Mouse (Mus musculus): ENCODE data around the gene Slc16a5. TPM values are rescaled to one million over a fixed set of nuclear protein-coding genes. Genes with fewer than 3 reads are reported as not detected.
"Not testable (repeated sequence)": the region's sequence is repeated elsewhere in the genome, so short reads cannot be mapped to it uniquely, and the experiment has no call there.

The Slc16a5 gene
- polyA plus RNA-seq, 1 experiment from 2014 or later = 0.15 TPM

- WGBS = 75% methylated on average over 8 of the region's 8 CpGs
- H3K27me3 ChIP-seq = no peaks in the 10 kb centered on the region
- no peak for ATAC-seq (ENCODE audit: low FRiP score, low read depth)
These were observed 10.5 kb upstream of the Slc16a5 start for GRCm38 (mm10) chr11:115451781-115452241.

GRCm38 (mm10) chr11:115452281-115452860 is 9.9 kb upstream of the Slc16a5 start:
- no peak for ATAC-seq (ENCODE audit: low FRiP score, low read depth)

More at GRCm38 (mm10) chr11:115451781-115452241, 10.5 kb upstream of the Slc16a5 start:
- H3K36me3 ChIP-seq = no peaks in the 10 kb centered on the region
- H3K4me2 ChIP-seq (replicated peaks) = no peak overlapping the region
- H3K4me1 ChIP-seq = peaks cover 2% of the 10 kb centered on the region; the same call in 1 of the 2 replicates
- no peak overlapping the region for H3K4me3 ChIP-seq
- no peaks in the 10 kb centered on the region for H3K9me3 ChIP-seq
- H3K9ac ChIP-seq = no peak overlapping the region
- H3K27ac ChIP-seq = no peak overlapping the region

GRCm38 (mm10) chr11:115453306-115453705 is 9.0 kb upstream of the Slc16a5 start:
- no peaks in the 10 kb centered on the region for H3K4me1 ChIP-seq
- no peak for ATAC-seq (ENCODE audit: low FRiP score, low read depth)
- H3K4me3 ChIP-seq = no peak overlapping the region
- no peaks in the 10 kb centered on the region for H3K36me3 ChIP-seq
- H3K27ac ChIP-seq = no peak overlapping the region
- WGBS = 73% methylated on average over 4 of the region's 4 CpGs
- H3K9me3 ChIP-seq = no peaks in the 10 kb centered on the region
- H3K27me3 ChIP-seq = no peaks in the 10 kb centered on the region
- H3K9ac ChIP-seq = no peak overlapping the region
- H3K4me2 ChIP-seq (replicated peaks) = no peak overlapping the region

More at GRCm38 (mm10) chr11:115452281-115452860, 9.9 kb upstream of the Slc16a5 start:
- 81% methylated on average over 7 of the region's 7 CpGs for WGBS
- H3K9ac ChIP-seq = no peak overlapping the region
- no peak overlapping the region for H3K27ac ChIP-seq
- H3K27me3 ChIP-seq = no peaks in the 10 kb centered on the region
- H3K4me1 ChIP-seq = no peaks in the 10 kb centered on the region
- no peak overlapping the region for H3K4me2 ChIP-seq (replicated peaks)
- H3K4me3 ChIP-seq = no peak overlapping the region
- no peaks in the 10 kb centered on the region for H3K36me3 ChIP-seq
- no peaks in the 10 kb centered on the region for H3K9me3 ChIP-seq

GRCm38 (mm10) chr11:115454822-115455221 is 7.5 kb upstream of the Slc16a5 start:
- H3K4me3 ChIP-seq; ATAC-seq (ENCODE audit: low FRiP score, low read depth); H3K9me3 ChIP-seq; H3K4me1 ChIP-seq; H3K27me3 ChIP-seq; H3K9ac ChIP-seq; H3K4me2 ChIP-seq (replicated peaks); H3K27ac ChIP-seq; H3K36me3 ChIP-seq: not testable (repeated sequence)
- 79% methylated on average over 6 of the region's 6 CpGs for WGBS

- Histone ChIP-seq H3K4me1 (no peaks in the 10 kb centered on the region), H3K9ac (no peak overlapping the region), H3K27me3 (no peaks in the 10 kb centered on the region), H3K36me3 (no peaks in the 10 kb centered on the region), H3K27ac (no peak overlapping the region), H3K4me2 (replicated peaks) (no peak overlapping the region), H3K4me3 (no peak overlapping the region), H3K9me3 (no peaks in the 10 kb centered on the region)
- ATAC-seq (ENCODE audit: low FRiP score, low read depth) = no peak
- 88% methylated on average over 15 of the region's 15 CpGs for WGBS
These were observed 6.7 kb upstream of the Slc16a5 start for GRCm38 (mm10) chr11:115455619-115456018.

GRCm38 (mm10) chr11:115456182-115456581 is 6.1 kb upstream of the Slc16a5 start:
- no peaks in the 10 kb centered on the region for H3K36me3 ChIP-seq
- ATAC-seq (ENCODE audit: low FRiP score, low read depth) = no peak
- H3K27me3 ChIP-seq = no peaks in the 10 kb centered on the region
- H3K9ac ChIP-seq = no peak overlapping the region
- H3K4me1 ChIP-seq = no peaks in the 10 kb centered on the region
- 94% methylated on average over 5 of the region's 5 CpGs for WGBS
- no peak overlapping the region for H3K4me3 ChIP-seq
- H3K9me3 ChIP-seq = no peaks in the 10 kb centered on the region
- H3K27ac ChIP-seq = no peak overlapping the region
- no peak overlapping the region for H3K4me2 ChIP-seq (replicated peaks)

- Histone ChIP-seq H3K4me3 (no peak overlapping the region), H3K9ac (no peak overlapping the region), H3K27ac (no peak overlapping the region), H3K27me3 (0 out of 2 replicates have a peak, but pooled peaks cover 4% of the 10 kb centered on the region), H3K4me1 (peaks cover 7% of the 10 kb centered on the region; the same call in 1 of the 2 replicates), H3K36me3 (no peaks in the 10 kb centered on the region), H3K4me2 (replicated peaks) (no peak overlapping the region), H3K9me3 (no peaks in the 10 kb centered on the region)
- 30% methylated on average over 6 of the region's 6 CpGs for WGBS
- ATAC-seq (ENCODE audit: low FRiP score, low read depth) = no peak
These were observed 4.9 kb upstream of the Slc16a5 start for GRCm38 (mm10) chr11:115457405-115457804.

- peaks cover 7% of the 10 kb centered on the region; the same call in 1 of the 2 replicates for H3K4me1 ChIP-seq
- no peak for ATAC-seq (ENCODE audit: low FRiP score, low read depth)
These were observed 1.3 kb upstream of the Slc16a5 start for GRCm38 (mm10) chr11:115460976-115461375.

GRCm38 (mm10) chr11:115461846-115462242 is 430 bp upstream of the Slc16a5 start:
- H3K36me3 ChIP-seq = no peaks in the 10 kb centered on the region
- no peak overlapping the region for H3K27ac ChIP-seq
- WGBS = 73% methylated on average over 5 of the region's 5 CpGs
- no peak overlapping the region for H3K4me2 ChIP-seq (replicated peaks)
- H3K9me3 ChIP-seq = no peaks in the 10 kb centered on the region
- ATAC-seq (ENCODE audit: low FRiP score, low read depth) = no peak
- no peak overlapping the region for H3K9ac ChIP-seq
- H3K4me1 ChIP-seq = peaks cover 9% of the 10 kb centered on the region; the same call in 1 of the 2 replicates
- H3K4me3 ChIP-seq = no peak overlapping the region
- H3K27me3 ChIP-seq = 0 out of 2 replicates have a peak, but pooled peaks cover 4% of the 10 kb centered on the region

More at GRCm38 (mm10) chr11:115460976-115461375, 1.3 kb upstream of the Slc16a5 start:
- 22% methylated on average over 8 of the region's 8 CpGs for WGBS
- H3K9ac ChIP-seq = no peak overlapping the region
- no peaks in the 10 kb centered on the region for H3K9me3 ChIP-seq
- H3K27me3 ChIP-seq = 0 out of 2 replicates have a peak, but pooled peaks cover 4% of the 10 kb centered on the region
- H3K4me2 ChIP-seq (replicated peaks) = no peak overlapping the region
- no peak overlapping the region for H3K27ac ChIP-seq
- H3K36me3 ChIP-seq = no peaks in the 10 kb centered on the region
- H3K4me3 ChIP-seq = no peak overlapping the region

GRCm38 (mm10) chr11:115463397-115463796 is 1.1 kb downstream of the Slc16a5 start:
- no peak for ATAC-seq (ENCODE audit: low FRiP score, low read depth)
- Histone ChIP-seq H3K9ac (no peak overlapping the region), H3K27me3 (0 out of 2 replicates have a peak, but pooled peaks cover 4% of the 10 kb centered on the region), H3K27ac (no peak overlapping the region), H3K4me3 (no peak overlapping the region), H3K4me2 (replicated peaks) (no peak overlapping the region), H3K4me1 (peaks cover 16% of the 10 kb centered on the region), H3K36me3 (no peaks in the 10 kb centered on the region), H3K9me3 (no peaks in the 10 kb centered on the region)
- 57% methylated on average over 11 of the region's 11 CpGs for WGBS

GRCm38 (mm10) chr11:115464851-115465250 is 2.6 kb downstream of the Slc16a5 start:
- no peaks in the 10 kb centered on the region for H3K9me3 ChIP-seq
- no peak overlapping the region for H3K9ac ChIP-seq
- H3K4me2 ChIP-seq (replicated peaks) = no peak overlapping the region
- H3K27me3 ChIP-seq = 0 out of 2 replicates have a peak, but pooled peaks cover 4% of the 10 kb centered on the region
- ATAC-seq (ENCODE audit: low FRiP score, low read depth) = no peak
- peaks cover 16% of the 10 kb centered on the region for H3K4me1 ChIP-seq
- no peak overlapping the region for H3K27ac ChIP-seq
- 88% methylated on average over 8 of the region's 8 CpGs for WGBS
- H3K4me3 ChIP-seq = no peak overlapping the region
- H3K36me3 ChIP-seq = no peaks in the 10 kb centered on the region

- H3K4me3 ChIP-seq = no peak overlapping the region
- H3K36me3 ChIP-seq = no peaks in the 10 kb centered on the region
- H3K9ac ChIP-seq = no peak overlapping the region
- peak; percentile 52; the same call in 1 of the 2 replicates for ATAC-seq (ENCODE audit: low FRiP score, low read depth)
- no peaks in the 10 kb centered on the region for H3K27me3 ChIP-seq
- WGBS = 5% methylated on average over 4 of the region's 4 CpGs
- H3K27ac ChIP-seq = no peak overlapping the region
- H3K9me3 ChIP-seq = no peaks in the 10 kb centered on the region
- no peak overlapping the region for H3K4me2 ChIP-seq (replicated peaks)
- H3K4me1 ChIP-seq = peaks cover 10% of the 10 kb centered on the region
These were observed 4.9 kb downstream of the Slc16a5 start for GRCm38 (mm10) chr11:115467217-115467618.

- no peaks in the 10 kb centered on the region for H3K27me3 ChIP-seq
- no peaks in the 10 kb centered on the region for H3K9me3 ChIP-seq
- H3K9ac ChIP-seq = no peak overlapping the region
- peaks cover 31% of the 10 kb centered on the region for H3K4me1 ChIP-seq
- H3K27ac ChIP-seq = no peak overlapping the region
- H3K4me2 ChIP-seq (replicated peaks) = no peak overlapping the region
- ATAC-seq (ENCODE audit: low FRiP score, low read depth) = no peak
- no peak overlapping the region for H3K4me3 ChIP-seq
- H3K36me3 ChIP-seq = no peaks in the 10 kb centered on the region
- WGBS = 83% methylated on average over 7 of the region's 7 CpGs
These were observed 9.9 kb downstream of the Slc16a5 start for GRCm38 (mm10) chr11:115472183-115472582.
